Mouse (Mus musculus) limb, embryonic 13.5 days (tissue): ENCODE data around the gene Kctd11. TPM values are rescaled to one million over a fixed set of nuclear protein-coding genes. Genes with fewer than 3 reads are reported as not detected.

ENCODE experiments used
- ATAC-seq: fragments of 200-750 bp; cut with Nextera tagmentation; 2 replicates; pipeline ENCODE4 v1.8.0; 2017; ENCODE audit warnings: low read depth, moderate number of reproducible peaks, moderate TSS enrichment; ENCODE audit not compliant: low FRiP score
- H3K27ac ChIP-seq: fragments of 300-500 bp; sonication (generic); 2 replicates; pipeline ENCODE4 v1.5.1; 2015; ENCODE audit warnings: inconsistent platforms, mild to moderate bottlenecking, moderate library complexity
- H3K27me3 ChIP-seq: fragments of 300-500 bp; sonication (generic); 2 replicates; pipeline ENCODE4 v1.6.1; 2015; ENCODE audit warnings: mild to moderate bottlenecking, inconsistent platforms
- H3K36me3 ChIP-seq: fragments of 300-500 bp; sonication (generic); 2 replicates; pipeline ENCODE4 v1.6.1; 2015; ENCODE audit warnings: inconsistent platforms, mild to moderate bottlenecking, moderate library complexity
- H3K4me1 ChIP-seq: fragments of 300-500 bp; sonication (generic); 2 replicates; pipeline ENCODE4 v1.6.1; 2015; ENCODE audit warnings: inconsistent platforms
- H3K4me2 ChIP-seq: fragments of 300-500 bp; sonication (generic); replicated peaks from 2 replicates; pipeline ENCODE4 v1.6.1; 2015; ENCODE audit warnings: inconsistent platforms, mild to moderate bottlenecking, moderate library complexity
- H3K4me3 ChIP-seq: fragments of 300-500 bp; sonication (generic); 2 replicates; pipeline ENCODE4 v1.5.1; 2015; ENCODE audit warnings: moderate library complexity, mild to moderate bottlenecking, inconsistent platforms
- H3K9ac ChIP-seq: fragments of 300-500 bp; sonication (generic); 2 replicates; pipeline ENCODE4 v1.6.1; 2015; ENCODE audit warnings: mild to moderate bottlenecking, inconsistent platforms
- H3K9me3 ChIP-seq: fragments of 300-500 bp; sonication (generic); 2 replicates; pipeline ENCODE4 v1.6.1; 2016; ENCODE audit warnings: inconsistent platforms
- WGBS: fragments of 180-500 bp; shearing (Covaris S2); methylation state at CpG from one replicate; pipeline ENCODE4 v1.1.7; 2015; 5-methylcytosine and 5-hydroxymethylcytosine counted together
- microRNA-seq: library from miRNA; unstranded; fragments of <30 nt; microRNA quantifications from one replicate; pipeline ENCODE4, GENCODE M21; 2016
- polyA plus RNA-seq: library from polyadenylated mRNA; unstranded; fragments of >200 nt; fragmentation: Nextera tagmentation; extraction: Ambion mirVana; gene quantifications from 2 replicates; pipeline ENCODE4 v1.2.1, GENCODE M21; 2015

The Kctd11 gene
- polyA plus RNA-seq, 1 experiment from 2014 or later, result 4.4 TPM

- peak overlapping the region; percentile 91 for H3K9ac ChIP-seq
- peaks cover 43% of the 10 kb centered on the region for H3K4me1 ChIP-seq
- H3K4me3 ChIP-seq, result peak overlapping the region; percentile 81
- H3K9me3 ChIP-seq, result no peaks in the 10 kb centered on the region
- peaks cover 25% of the 10 kb centered on the region; the same call in 1 of the 2 replicates for H3K27me3 ChIP-seq
- ATAC-seq, result no peak
- H3K27ac ChIP-seq, result no peak overlapping the region
- H3K4me2 ChIP-seq, result peak overlapping the region; percentile 93
- WGBS, result 11% methylated on average over 4 of the region's 4 CpGs
- H3K36me3 ChIP-seq, result peaks cover 27% of the 10 kb centered on the region
Measured at GRCm38 (mm10) chr11:69835966-69836335, 45.3 kb downstream of the Kctd11 start.

- H3K4me2 ChIP-seq, result peak overlapping the region; percentile 93
- no peak overlapping the region for H3K27ac ChIP-seq
- H3K9ac ChIP-seq, result peak overlapping the region; percentile 74
- WGBS, result 7% methylated on average over 9 of the region's 9 CpGs
- H3K4me3 ChIP-seq, result peak overlapping the region; percentile 81
- no peak for ATAC-seq
- H3K4me1 ChIP-seq, result peaks cover 43% of the 10 kb centered on the region
- H3K36me3 ChIP-seq, result peaks cover 29% of the 10 kb centered on the region
- H3K27me3 ChIP-seq, result peaks cover 25% of the 10 kb centered on the region; the same call in 1 of the 2 replicates
- no peaks in the 10 kb centered on the region for H3K9me3 ChIP-seq
Measured at GRCm38 (mm10) chr11:69835326-69835965, 45.8 kb downstream of the Kctd11 start.

- H3K9me3 ChIP-seq, result no peaks in the 10 kb centered on the region
- WGBS, result 6% methylated on average over 42 of the region's 48 CpGs
- no peak for ATAC-seq
- H3K4me1 ChIP-seq, result peaks cover 36% of the 10 kb centered on the region
- peaks cover 25% of the 10 kb centered on the region; the same call in 1 of the 2 replicates for H3K27me3 ChIP-seq
- peak overlapping the region; percentile 74 for H3K9ac ChIP-seq
- H3K4me2 ChIP-seq, result peak overlapping the region; percentile 93
- peak overlapping the region; percentile 81 for H3K4me3 ChIP-seq
- peaks cover 35% of the 10 kb centered on the region for H3K36me3 ChIP-seq
- no peak overlapping the region for H3K27ac ChIP-seq
Measured at GRCm38 (mm10) chr11:69834001-69834549, 47.1 kb downstream of the Kctd11 start.

GRCm38 (mm10) chr11:69833554-69833953 is 47.7 kb downstream of the Kctd11 start:
- peaks cover 25% of the 10 kb centered on the region; the same call in 1 of the 2 replicates for H3K27me3 ChIP-seq
- H3K9ac ChIP-seq, result peak overlapping the region; percentile 74
- peak overlapping the region; percentile 93 for H3K4me2 ChIP-seq
- H3K36me3 ChIP-seq, result peaks cover 40% of the 10 kb centered on the region
- peaks cover 33% of the 10 kb centered on the region for H3K4me1 ChIP-seq
- H3K27ac ChIP-seq, result no peak overlapping the region
- H3K4me3 ChIP-seq, result peak overlapping the region; percentile 81
- WGBS, result 54% methylated on average over 8 of the region's 8 CpGs
- H3K9me3 ChIP-seq, result no peaks in the 10 kb centered on the region
- no peak for ATAC-seq

- Histone ChIP-seq H3K4me2 (no peak overlapping the region), H3K27ac (no peak overlapping the region), H3K4me1 (peaks cover 3% of the 10 kb centered on the region), H3K4me3 (no peak overlapping the region), H3K36me3 (peaks cover 85% of the 10 kb centered on the region), H3K9me3 (no peaks in the 10 kb centered on the region), H3K9ac (no peak overlapping the region), H3K27me3 (peaks cover 6% of the 10 kb centered on the region; the same call in 1 of the 2 replicates)
- 63% methylated on average over 5 of the region's 5 CpGs for WGBS
- ATAC-seq, result no peak
Measured at GRCm38 (mm10) chr11:69828832-69829231, 52.4 kb downstream of the Kctd11 start.

Small RNAs within 50 kb of the gene (microRNA-seq; reads per million reads assigned to microRNA genes)
- not detected for gene Mir6924

Other genes with a start within 250 kb of the Kctd11 start
- gene Fxr2, start 248.4 kb downstream of the Kctd11 start, polyA plus RNA-seq, result 37.3 and 38.0 TPM in 2 replicates
- 0.57 and 0.69 TPM in 2 replicates for gene Sox15, start 226.1 kb downstream of the Kctd11 start, polyA plus RNA-seq
- gene Mpdu1, start 218.8 kb downstream of the Kctd11 start, polyA plus RNA-seq, result 59.3 and 66.8 TPM in 2 replicates
- 12.0 and 14.8 TPM in 2 replicates for gene Cd68, start 215.3 kb downstream of the Kctd11 start, polyA plus RNA-seq
- 560 and 570 TPM in 2 replicates for gene Eif4a1, start 209.0 kb downstream of the Kctd11 start, polyA plus RNA-seq
- gene Senp3, start 199.3 kb downstream of the Kctd11 start, polyA plus RNA-seq, result 123 and 125 TPM in 2 replicates
- gene Tnfsf13, start 195.6 kb downstream of the Kctd11 start, polyA plus RNA-seq, result 0.33 TPM in 1 of 2 replicates, not detected in the other
- gene Tnfsf12, start 185.6 kb downstream of the Kctd11 start, polyA plus RNA-seq, result 5.9 and 8.0 TPM in 2 replicates
- 3.7 and 4.4 TPM in 2 replicates for gene Tnfsfm13, start 185.3 kb downstream of the Kctd11 start, polyA plus RNA-seq
- 27.2 and 28.5 TPM in 2 replicates for gene Polr2a, start 122.8 kb downstream of the Kctd11 start, polyA plus RNA-seq
- gene Slc35g3, start 119.4 kb downstream of the Kctd11 start, polyA plus RNA-seq, result not detected in 2 replicates
- gene Zbtb4, start 115.5 kb downstream of the Kctd11 start, polyA plus RNA-seq, result 3.2 and 3.4 TPM in 2 replicates
- gene Chrnb1, start 85.5 kb downstream of the Kctd11 start, polyA plus RNA-seq, result 23.6 and 27.7 TPM in 2 replicates
- 2.8 and 2.9 TPM in 2 replicates for gene Fgf11, start 79.5 kb downstream of the Kctd11 start, polyA plus RNA-seq
- 2.5 and 2.6 TPM in 2 replicates for gene Tmem102, start 75.8 kb downstream of the Kctd11 start, polyA plus RNA-seq
- gene Gm39566, start 66.1 kb downstream of the Kctd11 start, polyA plus RNA-seq, result not detected in 2 replicates
- gene Spem2, start 62.9 kb downstream of the Kctd11 start, polyA plus RNA-seq, result not detected in 2 replicates
- 0.18 and 0.24 TPM in 2 replicates for gene Spem1, start 59.2 kb downstream of the Kctd11 start, polyA plus RNA-seq
- gene Nlgn2, start 43.6 kb downstream of the Kctd11 start, polyA plus RNA-seq, result 11.5 and 11.8 TPM in 2 replicates
- gene Tmem256, start 42.9 kb downstream of the Kctd11 start, polyA plus RNA-seq, result 368 and 376 TPM in 2 replicates
- 135 and 140 TPM in 2 replicates for gene Plscr3, start 35.0 kb downstream of the Kctd11 start, polyA plus RNA-seq
- 1.9 and 2.0 TPM in 2 replicates for gene Tnk1, start 22.7 kb downstream of the Kctd11 start, polyA plus RNA-seq
- 0.51 TPM in 1 of 2 replicates, not detected in the other for gene Tmem95, start 3.4 kb downstream of the Kctd11 start, polyA plus RNA-seq
- 1.1 and 1.5 TPM in 2 replicates for gene Acap1, start 14.1 kb upstream of the Kctd11 start, polyA plus RNA-seq
- gene 2810408A11Rik, start 19.6 kb upstream of the Kctd11 start, polyA plus RNA-seq, result 16.1 and 19.4 TPM in 2 replicates
- 10.2 and 12.9 TPM in 2 replicates for gene Neurl4, start 19.7 kb upstream of the Kctd11 start, polyA plus RNA-seq
- 90.0 and 90.1 TPM in 2 replicates for gene Gps2, start 32.5 kb upstream of the Kctd11 start, polyA plus RNA-seq
- gene Eif5a, start 40.6 kb upstream of the Kctd11 start, polyA plus RNA-seq, result 1,543 and 1,562 TPM in 2 replicates
- gene Ybx2, start 54.4 kb upstream of the Kctd11 start, polyA plus RNA-seq, result 9.3 and 9.7 TPM in 2 replicates
- 29.2 and 29.6 TPM in 2 replicates for gene Slc2a4, start 66.8 kb upstream of the Kctd11 start, polyA plus RNA-seq
- 13.4 and 14.4 TPM in 2 replicates for gene Cldn7, start 83.4 kb upstream of the Kctd11 start, polyA plus RNA-seq
- 30.8 and 31.2 TPM in 2 replicates for gene Ctdnep1, start 99.8 kb upstream of the Kctd11 start, polyA plus RNA-seq
- gene Elp5, start 101.1 kb upstream of the Kctd11 start, polyA plus RNA-seq, result 126 and 134 TPM in 2 replicates
- gene Gabarap, start 109.7 kb upstream of the Kctd11 start, polyA plus RNA-seq, result 499 and 506 TPM in 2 replicates
- 95.9 and 101 TPM in 2 replicates for gene Phf23, start 114.4 kb upstream of the Kctd11 start, polyA plus RNA-seq
- 54.3 and 59.8 TPM in 2 replicates for gene Dvl2, start 119.2 kb upstream of the Kctd11 start, polyA plus RNA-seq
- 76.0 and 81.1 TPM in 2 replicates for gene Acadvl, start 134.0 kb upstream of the Kctd11 start, polyA plus RNA-seq
- gene Dlg4, start 135.5 kb upstream of the Kctd11 start, polyA plus RNA-seq, result 14.2 and 14.8 TPM in 2 replicates
- 1.4 and 2.4 TPM in 2 replicates for gene Asgr1, start 172.7 kb upstream of the Kctd11 start, polyA plus RNA-seq
- gene Asgr2, start 211.2 kb upstream of the Kctd11 start, polyA plus RNA-seq, result not detected in 2 replicates
- gene Mgl2, start 248.9 kb upstream of the Kctd11 start, polyA plus RNA-seq, result 0.25 and 0.75 TPM in 2 replicates